Mouse (Mus musculus) spleen, adult 2 months (tissue): Measurements from ENCODE around the gene Sgce.

Experiments
- CTCF ChIP-seq: fragments of 200-500 bp; IDR thresholded peaks from 2 replicates; pipeline ENCODE4 v1.5.1; 2011; ENCODE audit warnings: mild to moderate bottlenecking, inconsistent platforms; ENCODE audit not compliant: insufficient read depth, insufficient read length, insufficient replicate concordance; ENCODE audit errors: extremely low read depth
- POLR2A ChIP-seq: fragments of 200-500 bp; IDR thresholded peaks from 2 replicates; pipeline ENCODE4 v1.6.1; 2011; ENCODE audit warnings: low read depth, low read length, inconsistent platforms

GRCm38 (mm10) chr6:4684706-4685340 lies 62.2 kb downstream of the Sgce start:
- no peak for TF ChIP-seq CTCF
- no peak for TF ChIP-seq POLR2A
